Mouse (Mus musculus) MEL-GATA-1-ER (cell line): ENCODE data around the gene Tnrc18.

Source experiments
- DNase-seq: peaks from one replicate; pipeline ENCODE4 v3.0.0-alpha.2; 2012; ENCODE audit warnings: low read depth; ENCODE audit errors: extremely low read depth

Gene Tnrc18

DNA sequence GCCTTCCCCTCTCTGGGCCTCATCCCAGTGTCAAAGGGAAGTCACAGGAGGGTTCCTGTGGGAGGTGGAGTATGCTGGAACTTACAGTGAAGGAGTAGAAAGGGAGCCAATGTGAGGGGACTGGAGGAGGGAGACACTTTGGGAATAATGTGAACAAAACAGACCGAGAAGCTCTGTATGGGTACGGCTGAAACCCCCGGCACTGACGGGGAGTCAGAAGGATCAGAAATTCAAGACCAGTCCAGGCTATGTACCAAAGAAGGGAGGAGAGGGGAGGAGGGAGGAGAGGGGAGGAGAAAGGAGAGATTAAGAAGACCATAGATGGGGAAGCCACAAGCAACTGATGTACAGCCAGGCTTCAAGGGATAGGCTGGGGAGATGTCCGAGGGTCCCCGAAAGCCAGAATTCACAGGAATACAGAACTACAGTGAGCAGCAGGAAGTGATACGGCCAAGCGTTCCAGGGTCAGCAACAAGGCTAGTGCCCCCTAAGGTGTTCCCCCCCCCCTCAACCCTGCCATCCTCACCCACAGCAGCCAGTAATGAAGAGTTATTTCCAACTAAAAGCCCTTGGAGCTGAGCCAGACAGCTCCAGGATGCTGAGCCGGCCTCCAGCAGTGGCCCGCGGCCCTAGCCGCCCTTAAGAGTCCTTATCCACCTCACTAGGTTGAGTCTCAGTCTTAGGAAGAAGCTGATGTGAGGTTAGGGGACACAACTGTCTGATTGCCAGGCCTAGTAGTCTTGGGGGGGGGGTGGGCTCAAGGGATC lies 124.3 kb downstream of the Tnrc18 start:
- no peak for DNase-seq

GRCm38 (mm10) chr5:142692248-142692647 lies 125.2 kb downstream of the Tnrc18 start, which contains the start of gene Slc29a4:
Gene Slc29a4, plus strand, starts transcription at chr5:142692512.
- DNase-seq = no peak

- no peak for DNase-seq
These were observed 127.1 kb downstream of the Tnrc18 start for GRCm38 (mm10) chr5:142690343-142690742.

DNA sequence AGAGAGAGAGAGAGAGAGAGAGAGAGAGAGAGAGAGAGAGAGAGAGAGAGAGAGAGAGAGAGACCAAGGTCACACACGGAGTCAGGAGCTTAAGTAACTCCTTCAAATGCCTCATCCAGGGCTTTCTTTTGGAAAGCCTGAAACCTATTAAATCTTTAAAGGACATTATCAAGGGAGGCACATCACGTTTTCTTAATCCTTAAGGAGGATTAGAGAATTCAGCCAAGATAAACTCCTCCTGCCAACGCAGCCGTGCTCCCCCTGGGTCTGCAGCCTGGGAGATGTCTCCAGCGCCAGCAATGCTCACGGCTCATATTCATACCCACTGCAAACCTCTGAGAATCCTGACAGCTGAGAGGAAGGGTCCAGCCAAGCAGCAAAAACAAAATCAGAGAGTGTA lies 128.6 kb downstream of the Tnrc18 start:
- no peak for DNase-seq

DNA sequence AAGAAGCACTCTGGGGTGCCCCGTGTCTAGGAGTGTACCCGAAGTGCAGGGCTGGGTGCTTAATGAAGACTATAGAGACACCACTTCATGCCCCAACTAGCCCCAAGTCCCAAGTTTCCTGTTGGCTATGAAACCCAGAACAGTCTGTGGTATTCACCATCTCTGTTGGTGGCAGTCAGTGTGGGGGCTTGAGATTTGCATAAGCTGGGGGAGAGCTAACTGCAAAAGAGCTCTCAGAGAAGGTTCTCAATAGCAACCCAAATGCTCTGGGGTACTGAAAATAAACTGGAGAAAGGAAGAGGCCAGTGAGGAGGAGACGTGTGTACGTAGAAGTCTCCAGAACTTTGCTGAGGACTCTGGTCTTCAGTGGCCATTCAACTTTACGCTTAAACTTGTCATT lies 134.9 kb downstream of the Tnrc18 start:
- no peak for DNase-seq

- DNase-seq = no peak
These were observed 135.6 kb downstream of the Tnrc18 start for GRCm38 (mm10) chr5:142681911-142682310.

DNA sequence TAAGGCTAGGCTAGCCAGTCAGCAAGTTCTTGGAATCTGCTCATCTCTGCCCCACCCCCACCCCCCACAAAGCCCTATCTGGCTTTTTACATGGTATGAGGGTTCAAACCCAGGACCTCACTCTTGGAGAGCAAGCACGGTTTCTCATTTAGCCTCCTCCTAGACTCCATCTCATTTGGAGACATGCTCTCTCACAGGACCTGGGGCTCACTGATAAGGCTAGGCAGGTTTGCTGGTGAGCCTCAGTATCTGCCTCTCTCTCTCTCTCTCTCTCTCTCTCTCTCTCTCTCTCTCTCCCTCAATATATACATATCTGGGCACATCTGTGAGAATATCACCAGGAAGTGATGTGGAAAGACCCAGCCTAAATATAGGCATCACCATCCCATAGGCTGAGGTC lies 138.4 kb downstream of the Tnrc18 start:
- no peak for DNase-seq

- no peak for DNase-seq
These were observed 139.3 kb downstream of the Tnrc18 start for GRCm38 (mm10) chr5:142678141-142678571.
